Mouse (Mus musculus) thymus, adult 2 months (tissue): Measurements from ENCODE around the gene Cfap45.

Experiments
- CTCF ChIP-seq: fragments of 200-500 bp; IDR thresholded peaks from 2 replicates; pipeline ENCODE4 v1.5.1; 2012; ENCODE audit warnings: mild to moderate bottlenecking, control low read depth, low read length, moderate library complexity, borderline replicate concordance; ENCODE audit not compliant: control insufficient read depth, poor library complexity, insufficient read depth; ENCODE audit errors: extremely low read depth
- POLR2A ChIP-seq: fragments of 200-500 bp; IDR thresholded peaks from 2 replicates; pipeline ENCODE4 v1.6.1; 2012; ENCODE audit warnings: mild to moderate bottlenecking, low read length, control low read depth, moderate library complexity; ENCODE audit not compliant: control insufficient read depth, poor library complexity, insufficient read depth; ENCODE audit errors: extremely low read depth

DNA sequence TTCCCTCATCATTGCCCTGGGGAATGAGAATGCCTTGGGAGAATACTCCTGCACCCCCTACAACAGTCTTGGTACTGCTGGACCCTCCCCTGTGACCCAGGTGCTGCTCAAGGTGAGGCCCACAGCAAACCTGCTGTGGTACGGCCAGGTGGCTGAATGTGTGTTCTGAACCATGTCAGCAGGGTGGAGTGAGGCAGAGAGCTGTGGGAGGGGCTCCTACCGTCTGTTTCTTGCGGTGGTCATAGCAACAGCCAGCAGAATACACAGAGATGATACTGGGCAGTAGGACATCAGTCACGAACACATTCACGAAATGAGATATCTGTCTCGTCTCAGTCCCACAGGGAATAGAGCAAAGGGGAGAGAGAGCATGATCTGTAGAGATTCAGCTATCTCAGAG is 27.1 kb upstream of the Cfap45 start:
- no peak for TF ChIP-seq POLR2A
- no peak for TF ChIP-seq CTCF
